Mouse (Mus musculus) mature B cell (primary cell): ENCODE results near the gene Dlg4.

ENCODE experiments used
- in situ Hi-C: fragments of 300-500 bp; cut with MboI; formaldehyde crosslinking; loops from 2 replicates; pipeline ENCODE4 v1.14.3; 2019

Gene Dlg4

DNA sequence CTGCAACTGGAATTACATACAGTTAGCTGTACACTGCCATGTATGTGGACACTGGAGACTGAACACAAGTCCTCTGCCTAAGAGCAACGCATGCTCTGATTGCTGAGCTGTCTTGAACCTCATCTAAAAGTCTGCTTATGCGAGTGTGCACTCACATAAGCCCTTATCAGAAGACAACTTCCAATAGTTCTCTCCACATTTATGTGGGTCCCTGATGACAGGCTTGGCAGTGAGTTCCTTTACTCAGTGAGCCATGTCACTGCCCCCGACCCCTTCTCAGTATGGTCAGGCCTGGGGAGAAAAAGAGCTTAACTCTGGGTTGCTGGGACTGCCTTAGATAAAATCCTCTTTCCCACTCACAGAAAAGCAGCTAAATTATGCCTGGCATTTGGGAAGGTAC lies at the start of gene Dlg4:
Gene Dlg4 (plus strand): TSS at position 274 of the 400 bp plus-strand sequence.
- in situ Hi-C loops: loop anchor here (25.0 kb wide), 1 partner anchor 646 kb away; the partner anchor contains the start of genes Eno3, Pfn1 and Spag7

GRCm38 (mm10) chr11:69968793-69969192 lies 47.9 kb upstream of the Dlg4 start:
- in situ Hi-C loops: no loop called here

DNA sequence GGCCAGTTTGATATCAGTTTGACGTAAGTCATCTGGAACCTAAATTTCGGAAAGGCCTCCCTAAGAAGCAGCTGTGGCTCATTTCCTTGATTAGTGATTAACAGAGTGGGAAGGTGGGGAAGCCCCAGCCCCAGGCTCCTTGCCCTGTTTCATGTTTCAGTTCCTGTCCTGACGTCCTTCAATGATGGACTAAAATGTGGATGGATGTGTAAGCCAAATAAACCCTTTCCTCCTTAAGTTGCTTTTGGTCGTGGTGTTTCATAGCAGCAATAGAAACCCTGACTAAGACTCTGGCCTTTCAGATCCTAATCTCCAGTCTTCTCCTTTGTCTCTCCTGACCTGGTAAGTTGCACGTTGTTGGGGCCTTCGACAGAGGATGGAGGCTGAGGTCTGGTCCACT lies 46.5 kb upstream of the Dlg4 start:
- in situ Hi-C loops: no loop called here

DNA sequence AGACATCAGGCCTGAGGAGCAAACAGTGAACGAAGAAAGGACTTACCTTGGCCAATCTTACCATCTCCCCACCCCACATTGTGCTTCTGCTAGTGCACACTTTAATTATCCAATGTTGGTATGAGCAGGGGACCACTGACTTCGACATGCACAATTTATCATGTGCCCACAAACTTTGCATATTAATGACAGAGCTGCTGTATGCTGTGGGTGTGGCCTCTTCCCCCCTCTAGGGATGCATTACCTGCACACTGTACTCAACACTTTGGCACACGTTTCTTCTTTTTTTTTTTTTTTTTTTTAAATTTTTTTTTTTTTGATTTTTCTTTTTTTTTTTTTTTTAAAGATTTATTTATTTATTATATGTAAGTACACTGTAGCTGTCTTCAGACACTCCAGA lies 46.0 kb upstream of the Dlg4 start:
- in situ Hi-C loops: no loop called here

- in situ Hi-C loops: no loop called here
These were observed 41.8 kb upstream of the Dlg4 start for GRCm38 (mm10) chr11:69974907-69975306.

DNA sequence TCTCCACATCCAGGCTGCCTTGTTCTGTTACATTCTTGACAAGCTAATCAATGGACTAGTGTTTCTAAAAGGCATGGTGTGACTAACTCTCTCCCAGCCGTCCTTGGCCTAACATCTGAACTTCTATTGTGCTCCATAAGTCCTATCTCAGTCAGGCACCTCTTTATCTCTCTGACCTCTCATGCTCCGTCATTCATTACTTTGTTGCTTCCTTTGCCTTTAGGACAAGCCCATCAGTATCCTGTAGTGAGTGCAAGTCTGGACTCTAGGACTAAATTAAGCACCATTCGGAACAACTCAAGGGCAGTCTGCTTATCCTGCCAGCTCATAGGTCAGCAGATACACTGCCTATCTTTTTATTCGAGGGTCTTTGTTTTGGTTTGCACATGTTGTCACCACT lies 40.5 kb upstream of the Dlg4 start:
- in situ Hi-C loops: no loop called here

DNA sequence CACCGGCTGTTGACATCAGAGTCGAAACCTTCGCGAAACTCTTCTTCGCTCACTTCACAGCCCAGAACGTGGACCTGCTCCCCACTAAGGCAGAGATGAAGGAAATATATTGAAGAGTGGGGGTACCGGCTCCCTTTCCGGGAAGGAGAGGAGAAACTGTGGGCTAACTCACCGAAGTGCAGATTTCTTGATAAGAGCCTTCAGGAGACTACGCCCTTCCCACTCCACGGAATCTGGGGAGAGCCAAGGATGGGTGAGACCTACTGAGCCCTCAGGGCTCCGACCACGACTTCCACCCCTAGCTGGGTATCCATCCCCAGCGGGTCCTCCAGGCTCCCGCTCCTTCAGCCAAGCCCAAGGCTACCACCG lies 36.9 kb upstream of the Dlg4 start:
- in situ Hi-C loops: no loop called here

DNA sequence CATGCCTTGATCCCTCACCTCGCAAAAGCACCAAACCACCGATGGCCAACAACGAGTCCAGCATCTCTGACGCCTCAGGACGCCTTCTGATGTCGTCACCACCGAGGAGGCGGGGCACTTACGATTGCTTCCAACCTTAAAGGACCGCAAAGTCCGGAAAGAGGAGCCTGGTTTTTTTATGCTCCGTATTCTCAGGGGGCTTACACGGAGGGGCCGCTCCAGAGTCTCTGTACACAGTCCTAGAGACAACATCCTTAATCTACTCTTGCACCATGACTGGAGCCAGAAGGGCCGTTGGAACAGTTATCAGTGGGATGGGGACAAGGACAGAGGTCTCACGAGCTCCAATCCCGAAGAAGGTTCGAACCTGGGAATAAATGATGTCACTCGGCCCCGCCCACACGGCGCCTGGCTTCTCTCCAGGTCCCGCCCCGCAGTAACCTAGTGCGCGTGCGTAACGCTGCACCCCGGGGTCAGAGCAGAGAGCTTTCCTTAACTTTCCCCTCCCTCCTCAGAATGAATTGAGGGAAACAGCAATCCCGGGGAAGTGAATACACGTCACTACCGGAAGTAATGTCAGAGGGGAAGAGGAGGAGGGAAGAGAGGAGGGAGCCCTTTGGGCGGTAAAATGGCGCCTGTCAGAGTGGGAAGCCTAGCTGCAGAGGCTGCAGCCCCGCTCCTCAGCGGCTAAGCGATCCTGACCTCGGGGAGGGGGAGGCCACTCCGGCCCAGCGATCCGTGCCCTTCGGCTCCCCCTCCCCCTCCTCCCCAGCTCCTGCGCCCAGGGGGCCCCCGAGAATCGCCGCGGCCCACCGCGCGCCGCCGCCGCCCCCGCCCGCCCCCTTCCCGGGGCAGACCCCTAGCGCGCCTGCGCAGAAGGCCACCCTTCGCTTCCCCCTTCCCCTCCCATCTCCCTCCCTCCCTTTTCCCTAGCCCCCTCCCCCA lies 36.3 kb upstream of the Dlg4 start:
- in situ Hi-C loops: no loop called here

- in situ Hi-C loops: no loop called here
These were observed 35.5 kb upstream of the Dlg4 start, which contains the start of gene Ctdnep1 for GRCm38 (mm10) chr11:69981141-69981762. Gene Ctdnep1, plus strand, starts transcription at chr11:69981156.

- in situ Hi-C loops: no loop called here
These were observed 34.5 kb upstream of the Dlg4 start, which contains the start of gene Elp5 for GRCm38 (mm10) chr11:69982225-69982624. Gene Elp5, minus strand, starts transcription at chr11:69982517.

DNA sequence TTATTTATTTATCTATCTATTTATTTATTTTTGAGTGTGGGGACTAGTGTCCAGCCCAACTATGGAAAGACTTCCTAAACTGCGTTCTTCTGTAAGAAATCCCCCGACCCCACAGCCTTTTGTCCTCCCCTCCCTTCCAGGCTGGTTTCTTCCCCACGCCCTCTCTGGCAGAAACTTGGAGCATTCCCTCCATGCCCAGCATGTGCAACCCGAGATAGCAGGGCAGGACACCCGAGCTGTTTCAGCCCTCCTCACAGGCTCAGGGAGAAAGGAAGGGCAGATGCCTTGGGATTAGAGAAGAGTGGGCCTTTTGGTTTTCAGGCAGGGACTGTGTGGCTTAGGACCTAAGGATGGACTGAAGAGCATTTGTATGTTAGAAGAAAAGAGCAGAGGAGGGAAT lies 33.9 kb upstream of the Dlg4 start:
- in situ Hi-C loops: no loop called here

DNA sequence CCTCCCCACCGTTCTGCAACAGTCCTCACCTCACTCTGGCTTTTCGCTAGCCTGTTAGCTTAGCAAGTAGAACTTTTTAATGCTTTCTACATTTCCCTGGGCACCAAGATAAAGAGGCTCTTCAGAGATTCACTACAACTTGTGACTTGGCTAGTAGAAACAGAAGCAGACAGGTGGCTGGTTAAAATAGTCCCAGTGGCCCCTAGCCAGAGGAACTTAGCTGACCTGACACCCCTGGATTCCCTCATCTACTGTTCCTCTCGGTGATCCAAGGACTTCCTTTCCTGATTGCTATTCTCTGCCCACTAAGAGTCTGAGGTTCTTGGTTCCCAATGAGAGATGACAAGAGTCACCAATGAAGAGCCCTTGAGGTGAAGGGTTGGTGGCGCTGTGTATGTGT lies 33.4 kb upstream of the Dlg4 start:
- in situ Hi-C loops: no loop called here

DNA sequence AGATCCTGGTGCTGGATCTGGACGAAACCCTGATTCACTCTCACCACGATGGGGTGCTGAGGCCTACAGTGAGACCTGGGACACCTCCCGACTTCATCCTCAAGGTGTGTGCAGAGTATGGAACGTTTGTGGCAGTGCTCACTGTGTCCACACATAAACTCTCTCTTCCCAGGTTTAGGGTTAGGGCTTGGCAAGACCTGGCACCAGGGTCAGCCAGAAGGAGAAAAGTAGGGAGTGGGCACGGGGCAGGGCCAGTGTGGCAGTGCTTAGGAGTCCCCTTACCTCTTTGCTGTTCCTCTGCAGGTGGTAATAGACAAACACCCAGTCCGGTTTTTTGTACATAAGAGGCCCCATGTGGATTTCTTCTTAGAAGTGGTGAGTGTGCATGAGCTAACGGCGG lies 32.3 kb upstream of the Dlg4 start:
- in situ Hi-C loops: no loop called here

DNA sequence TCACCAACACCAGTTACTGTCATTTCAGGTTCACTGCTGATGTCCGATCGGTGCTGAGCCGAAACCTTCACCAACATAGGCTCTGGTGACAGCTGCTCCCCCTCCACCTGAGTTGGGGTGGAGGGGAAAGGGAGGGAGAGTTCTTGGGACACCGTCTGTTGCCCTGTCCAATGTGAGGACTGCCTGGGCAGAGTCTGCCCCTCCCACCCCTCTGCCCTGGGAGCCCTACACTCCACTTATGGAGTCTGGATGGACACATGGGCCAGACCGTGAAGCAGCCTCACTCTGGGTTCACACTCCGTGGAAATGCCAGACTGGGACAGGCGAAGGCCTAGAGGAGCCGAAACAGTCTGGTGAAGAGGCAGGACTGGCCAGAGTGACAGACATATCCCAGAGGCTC lies 26.8 kb upstream of the Dlg4 start:
- in situ Hi-C loops: no loop called here

- in situ Hi-C loops: no loop called here
These were observed 25.7 kb upstream of the Dlg4 start, which contains the start of gene Gabarap for GRCm38 (mm10) chr11:69990850-69991691. Gene Gabarap, plus strand, starts transcription at chr11:69991143.

GRCm38 (mm10) chr11:69991711-69992110 lies 25.0 kb upstream of the Dlg4 start:
- in situ Hi-C loops: no loop called here

DNA sequence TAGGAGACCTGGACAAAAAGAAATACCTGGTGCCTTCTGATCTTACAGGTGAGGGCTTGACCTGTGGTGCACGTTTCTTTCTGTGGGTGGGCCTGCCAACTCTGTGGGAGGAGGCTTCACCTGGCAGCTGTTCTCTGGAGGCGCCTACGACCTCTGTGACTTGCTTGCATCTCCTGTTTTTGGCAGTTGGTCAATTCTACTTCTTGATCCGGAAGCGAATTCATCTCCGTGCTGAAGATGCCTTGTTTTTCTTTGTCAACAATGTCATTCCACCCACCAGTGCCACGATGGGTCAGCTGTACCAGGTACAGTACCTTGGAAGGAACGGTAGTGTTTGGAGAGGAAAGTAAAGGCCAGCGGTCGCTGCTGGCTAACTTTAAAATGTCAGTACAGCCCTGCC lies 24.3 kb upstream of the Dlg4 start:
- in situ Hi-C loops: no loop called here

- in situ Hi-C loops: no loop called here
These were observed 23.8 kb upstream of the Dlg4 start for GRCm38 (mm10) chr11:69992932-69993331.

DNA sequence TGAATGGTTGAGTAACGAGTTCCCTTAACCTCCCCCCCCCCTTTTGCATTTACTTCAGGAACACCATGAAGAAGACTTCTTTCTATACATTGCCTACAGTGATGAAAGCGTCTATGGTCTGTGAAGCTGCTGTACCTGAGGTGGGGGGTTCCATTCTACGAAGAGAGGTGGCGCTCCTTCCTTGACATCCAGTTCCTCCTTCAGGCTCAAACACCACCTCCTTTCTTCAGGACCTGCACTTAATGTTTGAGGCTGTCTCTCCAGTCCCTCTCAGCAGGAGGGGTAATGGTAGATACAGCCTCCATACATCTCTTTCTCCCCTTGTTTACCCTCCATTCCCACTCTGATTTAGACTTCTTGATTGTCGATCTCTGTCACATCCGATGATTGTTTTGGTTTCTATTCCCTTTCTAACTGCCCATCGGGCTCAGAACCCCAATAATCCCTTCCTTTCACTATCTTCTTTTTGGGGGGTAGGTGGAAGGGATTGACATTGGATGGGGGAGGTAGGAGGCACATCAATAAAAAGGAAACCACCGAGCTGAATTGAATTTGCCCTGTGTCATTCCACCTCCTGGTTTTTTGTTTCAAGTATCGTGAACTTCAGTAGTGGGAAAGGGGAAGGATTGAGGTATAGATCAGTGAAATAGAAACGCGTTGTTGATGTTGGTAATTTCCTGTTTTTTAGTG lies 22.2 kb upstream of the Dlg4 start:
- in situ Hi-C loops: no loop called here

- in situ Hi-C loops: no loop called here
These were observed 21.3 kb upstream of the Dlg4 start, which contains the start of gene Phf23 for GRCm38 (mm10) chr11:69995391-69995960. Gene Phf23, plus strand, starts transcription at chr11:69995777.
